Mouse (Mus musculus): ENCODE measurements around the gene Slc51b. TPM values are rescaled to one million over a fixed set of nuclear protein-coding genes. Genes with fewer than 3 reads are reported as not detected.

The Slc51b gene
- polyA plus RNA-seq (2015; fragmentation: Nextera tagmentation; extraction: Ambion mirVana), result 1.1 TPM in 1 of 2 replicates, not detected in the other

DNA sequence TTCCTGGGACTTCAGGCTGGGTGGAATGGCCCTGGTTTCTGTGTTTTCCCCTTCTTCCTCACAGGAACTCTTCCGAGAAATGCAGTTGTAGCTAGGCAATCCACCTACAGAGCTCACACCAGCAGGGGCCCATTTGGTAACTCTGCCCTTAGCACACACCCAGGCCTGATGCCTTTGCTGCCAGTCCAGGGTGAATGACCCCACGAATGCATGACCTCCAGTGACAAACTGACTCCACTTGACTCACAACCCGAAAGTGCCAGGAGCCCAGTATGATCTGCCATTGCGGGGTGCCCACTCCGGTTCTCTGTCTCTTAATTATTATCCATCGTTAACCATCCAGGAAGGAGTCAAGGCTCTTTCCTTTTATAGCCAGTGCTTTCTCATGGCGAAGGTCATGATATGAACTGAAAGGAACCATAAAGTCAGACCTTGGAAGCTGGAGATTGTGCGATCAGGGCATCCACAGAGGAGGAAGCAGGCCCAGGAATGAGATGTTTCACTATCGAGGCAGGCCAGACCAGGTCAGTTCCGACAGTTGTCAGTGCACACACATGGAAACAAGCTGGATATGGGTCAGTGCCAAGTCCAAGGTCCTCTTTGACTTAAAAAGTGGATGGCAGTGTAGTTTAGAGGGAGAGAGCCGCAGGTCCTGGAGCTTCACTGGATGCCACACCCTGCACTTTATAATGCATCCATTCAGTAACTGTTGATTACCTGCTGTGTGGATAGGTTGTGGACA, at the start of gene Slc51b:
TSS of gene Slc51b (minus strand) at position 196 of the 742 bp plus-strand sequence.
- Histone ChIP-seq H3K36me3 (no peaks in the 10 kb centered on the region), H3K4me1 (no peaks in the 10 kb centered on the region), H3K9me3 (no peaks in the 10 kb centered on the region), H3K27me3 (no peaks in the 10 kb centered on the region), H3K4me3 (no peak within 1 kb of the TSS), H3K4me2 (no peak within 1 kb of the TSS), H3K9ac (no peak within 1 kb of the TSS), H3K27ac (no peak within 1 kb of the TSS)
- no peak for ATAC-seq (ENCODE audit: insufficient number of reproducible peaks, insufficient read depth, low FRiP score, low TSS enrichment, low read depth)
- WGBS, result 83% methylated on average over 11 of the region's 11 CpGs

DNA sequence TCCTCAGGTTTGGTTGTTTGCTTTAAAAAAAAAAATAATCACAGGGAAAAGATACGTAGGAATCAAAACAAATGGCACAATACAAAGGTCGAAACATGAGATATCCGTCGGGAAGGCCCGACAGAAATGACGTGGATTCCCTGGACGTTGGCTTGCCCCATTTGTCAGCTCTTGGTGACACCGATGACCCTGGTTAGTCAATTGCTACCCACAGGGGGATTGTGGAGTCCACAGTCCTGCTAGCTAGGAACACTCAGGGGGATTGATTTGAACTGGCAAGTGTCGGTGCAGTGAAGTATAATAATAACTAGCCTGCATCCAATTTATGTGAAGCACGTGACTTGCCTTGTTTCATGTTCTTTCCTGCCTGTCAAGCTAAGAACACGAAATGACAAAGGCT, 44.9 kb upstream of the Slc51b start:
- no peak overlapping the region for H3K4me3 ChIP-seq
- H3K9ac ChIP-seq, result peak overlapping the region; percentile 32; the same call in 1 of the 2 replicates
- peaks cover 35% of the 10 kb centered on the region for H3K36me3 ChIP-seq
- WGBS, result 31% methylated on average over 11 of the region's 11 CpGs
- ATAC-seq (ENCODE audit: insufficient number of reproducible peaks, insufficient read depth, low FRiP score, low TSS enrichment, low read depth), result no peak
- no peak overlapping the region for H3K4me2 ChIP-seq
- peaks cover 32% of the 10 kb centered on the region for H3K4me1 ChIP-seq
- no peaks in the 10 kb centered on the region for H3K27me3 ChIP-seq
- no peaks in the 10 kb centered on the region for H3K9me3 ChIP-seq
- no peak overlapping the region for H3K27ac ChIP-seq

DNA sequence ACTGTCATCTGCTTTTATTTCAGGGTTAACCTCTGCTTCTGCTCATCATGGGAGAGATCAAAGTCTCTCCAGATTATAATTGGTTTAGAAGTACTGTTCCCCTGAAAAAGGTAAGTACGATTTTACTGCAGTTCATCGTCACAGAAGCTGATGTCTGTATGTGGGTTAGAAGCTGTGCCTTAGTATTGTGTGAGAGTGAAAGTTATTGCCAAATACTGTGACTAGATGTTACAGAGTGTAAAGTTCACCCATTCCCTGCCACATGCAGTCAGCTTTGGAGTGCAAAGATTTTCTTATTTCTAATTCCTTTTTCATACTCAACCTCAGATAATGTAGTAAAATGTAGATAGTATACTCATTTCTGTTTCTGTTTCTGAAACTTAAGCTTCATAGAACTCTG, 42.5 kb upstream of the Slc51b start:
- H3K36me3 ChIP-seq, result peaks cover 20% of the 10 kb centered on the region
- H3K27me3 ChIP-seq, result no peaks in the 10 kb centered on the region
- no peak overlapping the region for H3K4me2 ChIP-seq
- H3K9ac ChIP-seq, result no peak overlapping the region
- no peak overlapping the region for H3K4me3 ChIP-seq
- no peaks in the 10 kb centered on the region for H3K9me3 ChIP-seq
- no peak for ATAC-seq (ENCODE audit: insufficient number of reproducible peaks, insufficient read depth, low FRiP score, low TSS enrichment, low read depth)
- H3K4me1 ChIP-seq, result peaks cover 34% of the 10 kb centered on the region
- no peak overlapping the region for H3K27ac ChIP-seq
- WGBS, result 91% methylated on average over 2 of the region's 2 CpGs

DNA sequence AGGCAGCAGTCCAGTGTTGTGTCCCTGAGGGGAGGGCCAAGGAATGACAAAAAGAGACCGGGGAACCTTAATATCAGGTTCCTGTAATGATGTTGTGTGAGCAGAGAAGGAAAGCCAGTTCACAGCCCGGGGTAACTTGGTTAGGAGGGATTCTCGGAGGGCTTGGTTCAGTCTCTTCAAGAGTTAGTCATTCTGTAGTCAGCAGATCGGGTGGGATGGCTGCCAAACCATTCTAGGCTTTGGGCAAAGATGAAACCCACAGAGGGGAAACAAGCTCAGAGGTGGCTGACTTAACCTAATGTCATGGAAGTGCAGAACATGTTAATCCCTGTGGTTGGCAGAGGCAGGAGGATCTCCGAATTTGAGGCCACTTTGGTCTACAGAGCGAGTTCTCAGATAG, 41.4 kb upstream of the Slc51b start:
- Histone ChIP-seq H3K4me3 (no peak overlapping the region), H3K36me3 (peaks cover 13% of the 10 kb centered on the region), H3K9me3 (no peaks in the 10 kb centered on the region), H3K27me3 (no peaks in the 10 kb centered on the region), H3K27ac (no peak overlapping the region), H3K4me1 (peaks cover 31% of the 10 kb centered on the region), H3K9ac (no peak overlapping the region), H3K4me2 (no peak overlapping the region)
- 87% methylated on average over 6 of the region's 6 CpGs for WGBS
- no peak for ATAC-seq (ENCODE audit: insufficient number of reproducible peaks, insufficient read depth, low FRiP score, low TSS enrichment, low read depth)

DNA sequence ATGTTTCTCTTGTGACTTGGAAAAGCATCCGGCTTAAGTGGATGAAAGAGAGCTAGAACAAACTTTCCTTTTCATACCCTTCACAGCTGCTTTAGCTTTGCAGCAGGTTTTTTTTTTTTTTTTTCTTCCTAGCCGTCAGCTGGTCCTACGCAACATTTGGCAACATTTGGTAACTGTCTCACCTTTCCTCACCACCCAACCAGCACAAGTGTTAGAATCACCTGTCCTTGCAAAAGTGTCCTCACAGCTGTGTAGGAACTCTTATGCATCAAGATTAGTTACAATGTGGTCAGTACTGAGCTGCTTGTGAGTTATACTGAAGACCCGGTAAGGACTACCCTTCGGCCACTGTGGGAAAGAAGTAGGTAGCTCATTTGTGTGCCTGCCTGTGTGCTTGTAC, 39.8 kb upstream of the Slc51b start:
- Histone ChIP-seq H3K36me3 (peaks cover 12% of the 10 kb centered on the region), H3K9ac (no peak overlapping the region), H3K4me1 (peaks cover 23% of the 10 kb centered on the region), H3K4me2 (no peak overlapping the region), H3K27ac (no peak overlapping the region), H3K9me3 (no peaks in the 10 kb centered on the region), H3K4me3 (no peak overlapping the region), H3K27me3 (no peaks in the 10 kb centered on the region)
- 61% methylated on average over 5 of the region's 5 CpGs for WGBS
- ATAC-seq (ENCODE audit: insufficient number of reproducible peaks, insufficient read depth, low FRiP score, low TSS enrichment, low read depth), result no peak

DNA sequence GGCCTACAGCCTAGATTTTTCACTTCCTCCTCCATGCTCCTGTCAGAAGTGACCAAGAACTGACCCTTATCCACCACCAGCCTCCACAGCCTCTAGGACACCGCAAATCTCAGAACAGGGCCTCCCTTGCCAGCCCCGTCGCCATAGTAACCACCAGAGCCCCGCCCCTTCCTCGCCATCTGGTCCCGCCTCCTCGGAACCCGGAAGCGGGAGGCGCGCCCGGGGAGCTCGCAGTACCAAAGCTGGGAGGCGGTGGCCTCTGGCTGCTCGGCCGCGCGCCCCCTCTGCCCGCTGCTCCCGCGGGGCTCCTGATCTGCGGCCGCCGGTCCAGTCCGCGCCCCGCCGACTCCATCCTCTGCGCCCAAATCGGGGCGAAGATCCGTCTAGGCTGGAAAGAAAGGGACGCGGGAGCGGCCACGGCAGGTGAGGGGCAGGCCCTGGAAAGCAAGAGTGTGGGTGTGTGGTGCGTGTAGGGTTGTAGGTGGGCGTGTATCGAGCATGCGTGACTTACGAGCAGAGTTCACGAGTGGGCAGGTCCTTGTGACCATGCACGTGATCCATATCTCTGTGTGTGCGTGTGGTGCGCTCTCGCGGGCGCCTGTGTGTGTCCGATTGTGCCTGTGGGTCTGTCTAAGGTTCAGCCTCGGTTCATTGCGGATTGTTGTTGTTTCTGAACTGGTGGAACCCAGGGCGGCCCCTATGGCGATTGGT, 38.1 kb upstream of the Slc51b start, which contains the start of gene Spg21:
TSS of gene Spg21 (plus strand) at position 216 of the 711 bp plus-strand sequence.
- H3K36me3 ChIP-seq, result peaks cover 5% of the 10 kb centered on the region
- peak within 1 kb of the TSS; percentile 69 for H3K4me2 ChIP-seq
- under 1% methylated on average over 53 of the region's 53 CpGs for WGBS
- no peaks in the 10 kb centered on the region for H3K9me3 ChIP-seq
- no peaks in the 10 kb centered on the region for H3K27me3 ChIP-seq
- H3K27ac ChIP-seq, result peak within 1 kb of the TSS; percentile 86
- peaks cover 14% of the 10 kb centered on the region for H3K4me1 ChIP-seq
- H3K9ac ChIP-seq, result peak within 1 kb of the TSS; percentile 83
- ATAC-seq (ENCODE audit: insufficient number of reproducible peaks, insufficient read depth, low FRiP score, low TSS enrichment, low read depth), result peak; percentile 88
- peak within 1 kb of the TSS; percentile 89 for H3K4me3 ChIP-seq

DNA sequence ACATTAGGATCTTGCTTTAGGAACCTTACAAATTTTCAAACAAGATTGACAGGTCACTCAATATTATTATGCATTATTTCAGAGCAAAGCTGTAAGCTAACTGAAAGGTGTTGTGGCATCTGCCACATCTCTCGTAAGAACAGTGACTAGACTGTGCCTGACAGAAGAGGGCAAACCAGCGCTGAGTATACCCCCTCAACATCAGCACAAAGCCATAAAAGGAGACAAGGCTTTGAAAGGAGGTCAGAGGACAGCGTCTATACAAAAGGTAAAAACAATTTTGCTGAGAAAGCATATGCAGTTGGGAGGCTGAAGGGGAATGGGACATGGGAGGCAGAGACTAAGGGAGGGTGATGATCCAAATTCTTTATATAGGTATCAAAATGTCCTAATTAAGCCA, 37.4 kb upstream of the Slc51b start:
- 75% methylated on average over 3 of the region's 3 CpGs for WGBS
- H3K27ac ChIP-seq, result peak overlapping the region; percentile 86; the same call in 1 of the 2 replicates
- H3K4me2 ChIP-seq, result peak overlapping the region; percentile 69
- H3K4me1 ChIP-seq, result peaks cover 14% of the 10 kb centered on the region
- H3K36me3 ChIP-seq, result no peaks in the 10 kb centered on the region
- peak overlapping the region; percentile 89 for H3K4me3 ChIP-seq
- peak overlapping the region; percentile 83; the same call in 1 of the 2 replicates for H3K9ac ChIP-seq
- no peaks in the 10 kb centered on the region for H3K9me3 ChIP-seq
- H3K27me3 ChIP-seq, result no peaks in the 10 kb centered on the region
- ATAC-seq (ENCODE audit: insufficient number of reproducible peaks, insufficient read depth, low FRiP score, low TSS enrichment, low read depth), result no peak

DNA sequence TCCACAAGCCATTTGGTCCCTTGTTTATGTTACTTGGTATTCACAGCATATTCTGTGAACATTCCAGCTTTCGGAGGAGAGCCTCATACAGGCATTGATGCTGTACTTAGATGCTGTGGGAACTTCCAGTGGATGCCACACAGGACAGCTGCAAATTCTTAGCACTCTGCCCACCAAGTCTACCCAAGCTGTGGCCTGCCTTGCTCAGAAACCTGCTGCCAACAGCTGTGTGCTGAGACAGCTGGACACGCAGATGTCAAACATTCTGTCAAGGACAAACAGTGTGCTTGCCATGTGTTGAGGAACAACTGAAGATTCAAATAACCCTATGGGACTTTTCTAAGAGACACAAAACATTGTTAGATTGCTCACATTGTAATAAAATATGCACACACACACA, 36.2 kb upstream of the Slc51b start:
- Histone ChIP-seq H3K9me3 (no peaks in the 10 kb centered on the region), H3K4me2 (no peak overlapping the region), H3K4me1 (peaks cover 14% of the 10 kb centered on the region), H3K27ac (no peak overlapping the region), H3K27me3 (no peaks in the 10 kb centered on the region), H3K9ac (no peak overlapping the region), H3K36me3 (no peaks in the 10 kb centered on the region), H3K4me3 (no peak overlapping the region)
- ATAC-seq (ENCODE audit: insufficient number of reproducible peaks, insufficient read depth, low FRiP score, low TSS enrichment, low read depth), result no peak
- WGBS, result 84% methylated on average over 2 of the region's 2 CpGs

DNA sequence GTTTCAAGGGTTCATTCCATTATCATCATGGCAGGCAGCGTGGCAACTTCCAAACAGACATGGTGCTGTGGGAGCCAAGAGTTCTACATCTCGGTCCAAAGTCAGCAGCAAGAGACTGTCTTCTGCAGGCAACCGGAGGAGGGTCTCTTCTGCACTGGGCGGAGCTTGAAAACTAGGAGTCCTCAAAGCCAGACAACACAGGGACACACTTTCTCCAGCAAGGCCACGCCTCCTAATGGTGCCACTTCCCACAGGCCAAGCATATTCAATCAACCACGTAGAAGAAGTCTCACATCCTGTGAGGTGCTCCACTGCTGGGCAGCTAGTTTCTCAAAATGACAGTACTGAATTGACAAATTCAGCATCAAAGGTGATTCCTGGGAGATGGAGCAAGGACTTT, 25.2 kb upstream of the Slc51b start:
- Histone ChIP-seq H3K27ac (no peak overlapping the region), H3K4me1 (no peaks in the 10 kb centered on the region), H3K36me3 (peaks cover 81% of the 10 kb centered on the region), H3K4me3 (no peak overlapping the region), H3K9ac (no peak overlapping the region), H3K4me2 (no peak overlapping the region), H3K27me3 (no peaks in the 10 kb centered on the region), H3K9me3 (no peaks in the 10 kb centered on the region)
- 90% methylated on average over 6 of the region's 6 CpGs for WGBS
- no peak for ATAC-seq (ENCODE audit: insufficient number of reproducible peaks, insufficient read depth, low FRiP score, low TSS enrichment, low read depth)

DNA sequence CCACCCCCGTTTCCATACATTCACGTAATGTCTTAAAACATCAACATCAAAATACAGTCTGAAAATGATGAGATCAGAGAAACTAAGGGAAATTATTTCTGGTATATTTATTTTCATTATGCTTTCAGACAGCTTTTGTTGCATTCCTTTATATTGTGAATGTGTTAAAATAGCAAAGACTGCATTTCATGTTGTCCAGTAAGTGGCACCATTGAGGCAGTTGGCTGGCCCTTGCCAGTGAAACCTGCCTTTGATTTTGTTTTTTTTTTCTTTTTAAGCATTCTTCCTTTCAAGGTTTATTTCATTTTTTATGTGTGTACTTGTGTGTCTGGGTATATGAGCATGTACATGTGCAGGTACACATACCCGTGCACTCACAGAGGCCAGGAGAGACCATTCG, 21.9 kb upstream of the Slc51b start:
- no peak for ATAC-seq (ENCODE audit: insufficient number of reproducible peaks, insufficient read depth, low FRiP score, low TSS enrichment, low read depth)
- WGBS, result 93% methylated on average over 4 of the region's 4 CpGs
- no peaks in the 10 kb centered on the region for H3K27me3 ChIP-seq
- H3K9ac ChIP-seq, result no peak overlapping the region
- peaks cover 74% of the 10 kb centered on the region for H3K36me3 ChIP-seq
- H3K27ac ChIP-seq, result no peak overlapping the region
- H3K4me3 ChIP-seq, result no peak overlapping the region
- no peak overlapping the region for H3K4me2 ChIP-seq
- no peaks in the 10 kb centered on the region for H3K4me1 ChIP-seq
- H3K9me3 ChIP-seq, result no peaks in the 10 kb centered on the region

DNA sequence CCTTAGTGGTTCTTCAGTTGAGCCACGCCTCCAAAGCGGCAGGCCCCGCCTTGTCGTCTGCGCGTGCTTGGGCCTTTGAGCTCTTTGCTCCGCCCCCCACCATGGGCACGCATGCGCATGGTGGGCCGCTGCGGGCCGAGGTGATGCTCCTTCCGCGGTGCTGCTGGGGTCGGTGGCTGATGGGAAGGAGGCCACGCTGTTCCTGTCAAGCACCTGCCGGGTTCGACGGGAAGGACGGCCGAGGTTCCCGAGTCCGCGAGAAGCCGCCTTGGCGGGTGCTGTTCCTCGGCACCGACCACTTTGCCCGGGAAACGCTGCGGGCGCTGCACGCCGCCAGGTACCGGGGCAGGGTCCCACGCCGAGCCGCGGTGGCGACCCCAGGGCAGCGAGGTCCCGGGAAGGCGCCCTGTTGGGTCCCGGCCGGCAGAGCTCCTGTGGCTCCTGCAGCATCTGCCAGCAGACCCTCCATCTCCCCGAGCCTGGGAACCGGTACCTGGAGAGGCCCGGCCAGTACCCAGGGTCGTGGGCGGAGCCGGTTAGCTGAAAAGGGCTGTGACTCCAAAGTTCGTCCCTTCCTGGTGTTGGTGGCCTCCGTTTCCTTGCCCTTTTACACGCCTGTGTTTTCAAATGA, 13.0 kb upstream of the Slc51b start, which contains the start of gene Mtfmt:
TSS of gene Mtfmt (plus strand) at position 112 of the 631 bp plus-strand sequence.
- H3K27ac ChIP-seq, result 0 out of 2 replicates have a peak within 1 kb of the TSS, but pooled peaks have one; percentile 5
- H3K9me3 ChIP-seq, result no peaks in the 10 kb centered on the region
- H3K4me3 ChIP-seq, result peak within 1 kb of the TSS; percentile 99
- H3K36me3 ChIP-seq, result peaks cover 20% of the 10 kb centered on the region
- peak within 1 kb of the TSS; percentile 90 for H3K9ac ChIP-seq
- ATAC-seq (ENCODE audit: insufficient number of reproducible peaks, insufficient read depth, low FRiP score, low TSS enrichment, low read depth), result peak; percentile 86
- H3K27me3 ChIP-seq, result no peaks in the 10 kb centered on the region
- WGBS, result under 1% methylated on average over 54 of the region's 54 CpGs
- H3K4me2 ChIP-seq, result peak within 1 kb of the TSS; percentile 63
- H3K4me1 ChIP-seq, result peaks cover 5% of the 10 kb centered on the region
